Mouse (Mus musculus): Measurements from ENCODE around the gene Col25a1.
A peak's percentile ranks its signal among the peaks of the same experiment; 100 is the strongest.

The Col25a1 gene

GRCm38 (mm10) chr3:130574652-130575051 is 443.4 kb downstream of the Col25a1 start:
- DNase-seq (ENCODE audit: low read depth), result peak; percentile 1

- no peak for DNase-seq (ENCODE audit: low read depth)
Observed at GRCm38 (mm10) chr3:130576683-130577082, 445.4 kb downstream of the Col25a1 start.

DNA sequence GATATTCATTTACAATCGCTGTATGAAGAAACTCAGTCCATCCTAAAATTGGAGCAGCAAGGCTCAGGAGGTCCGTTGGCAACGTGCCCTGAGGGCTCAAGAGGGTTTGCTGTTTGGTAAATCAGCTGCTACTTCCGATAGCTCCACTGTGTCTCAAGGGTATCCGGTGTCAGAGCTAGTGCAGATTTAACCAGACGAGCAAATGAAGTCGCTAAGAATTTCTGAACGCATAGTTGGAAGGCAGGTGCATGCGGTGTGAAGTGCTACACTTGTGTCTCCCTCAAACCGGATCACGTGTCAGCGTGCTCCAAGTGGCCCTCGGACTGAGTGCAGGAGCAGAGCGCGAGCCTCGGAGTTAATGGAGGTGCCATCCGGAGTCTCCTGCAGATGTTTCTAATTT is 448.2 kb downstream of the Col25a1 start:
- no peak for DNase-seq (ENCODE audit: low read depth)

GRCm38 (mm10) chr3:130581577-130581976 is 450.3 kb downstream of the Col25a1 start:
- no peak for DNase-seq (ENCODE audit: low read depth)

- DNase-seq (ENCODE audit: low read depth), result no peak
Observed at GRCm38 (mm10) chr3:130582903-130583664, 451.8 kb downstream of the Col25a1 start.

DNA sequence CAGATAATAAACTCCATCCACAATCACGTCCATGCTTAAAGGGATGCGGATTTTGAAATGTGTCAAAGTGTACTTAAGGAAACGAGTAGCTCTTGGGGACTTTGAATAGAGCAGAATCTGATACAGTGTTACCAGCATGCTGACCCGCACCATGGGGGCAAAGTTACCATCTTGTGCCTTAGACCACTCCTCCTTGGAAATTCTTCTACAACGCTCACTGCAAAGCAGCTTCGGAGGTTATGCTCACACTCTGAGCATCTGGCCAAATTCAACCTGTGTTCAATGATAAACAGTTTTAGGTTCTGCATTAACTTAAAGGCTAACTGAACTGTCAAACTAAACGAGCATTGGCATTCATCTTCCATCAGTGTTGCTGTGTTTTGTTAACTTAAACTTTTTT is 452.7 kb downstream of the Col25a1 start:
- DNase-seq (ENCODE audit: low read depth), result no peak

GRCm38 (mm10) chr3:130595050-130595449 is 463.7 kb downstream of the Col25a1 start:
- no peak for DNase-seq (ENCODE audit: low read depth)

DNA sequence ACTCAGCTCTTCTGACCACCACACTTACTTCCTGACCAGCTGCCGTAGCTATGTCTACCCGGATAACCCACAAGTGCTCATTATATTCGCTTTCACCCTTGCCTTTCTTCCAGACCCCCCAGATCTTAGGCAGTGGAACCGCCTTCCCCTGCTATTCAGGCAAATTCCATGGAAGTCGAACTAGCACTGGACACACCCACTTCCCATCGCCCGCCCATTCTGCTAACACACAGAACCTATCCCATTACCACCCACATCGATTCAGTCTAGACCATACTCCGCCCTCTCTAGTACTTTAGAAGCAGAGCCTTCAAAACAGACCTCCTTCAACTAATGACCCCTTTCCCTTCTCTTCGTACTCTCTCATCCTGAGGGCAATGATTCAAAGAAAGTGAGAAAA is 470.2 kb downstream of the Col25a1 start:
- DNase-seq (ENCODE audit: low read depth), result no peak

DNA sequence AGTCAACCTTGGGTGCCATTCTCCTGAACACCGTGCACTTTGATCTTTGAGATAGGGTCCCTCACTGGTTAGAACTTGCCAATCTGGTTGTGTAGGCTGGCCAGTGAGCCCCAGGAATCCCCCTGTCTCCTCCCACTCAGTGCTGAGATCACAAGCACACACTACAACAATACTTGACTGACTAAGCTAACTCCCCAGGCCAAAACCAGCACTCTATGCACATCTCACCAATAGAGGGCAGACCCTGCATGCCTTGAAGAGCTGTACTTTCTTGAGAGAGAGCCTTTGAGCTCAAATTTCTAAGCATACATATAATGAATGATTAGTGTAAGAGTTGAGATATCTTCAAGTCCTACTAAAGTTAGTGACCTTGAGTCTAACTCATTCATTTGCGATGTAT is 476.6 kb downstream of the Col25a1 start:
- DNase-seq (ENCODE audit: low read depth), result peak; percentile 4

GRCm38 (mm10) chr3:130614444-130614843 is 483.1 kb downstream of the Col25a1 start:
- no peak for DNase-seq (ENCODE audit: low read depth)

GRCm38 (mm10) chr3:130615625-130616024 is 484.3 kb downstream of the Col25a1 start:
- DNase-seq (ENCODE audit: low read depth), result no peak

DNA sequence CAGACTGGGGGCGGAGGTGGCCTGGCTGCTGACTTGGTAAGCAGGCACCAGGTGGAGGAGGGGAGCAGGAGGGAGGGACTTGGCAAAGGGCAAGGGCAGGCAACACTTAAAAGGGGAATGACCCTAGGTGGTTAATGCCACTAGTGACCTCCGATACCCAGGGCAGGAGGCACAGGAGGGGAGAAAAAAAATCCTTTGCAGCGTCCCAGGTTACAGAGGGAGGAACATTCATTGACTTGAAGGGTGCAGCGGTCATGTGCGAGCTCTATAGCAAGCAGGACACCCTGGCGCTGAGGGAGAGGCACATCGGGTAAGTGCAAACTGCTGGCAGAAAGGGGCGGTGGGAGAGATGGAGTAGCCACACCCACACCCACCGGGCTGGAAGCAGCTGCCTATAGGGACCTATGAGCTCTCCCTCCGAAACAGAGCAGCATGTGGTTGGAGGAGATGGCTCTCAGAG is 486.2 kb downstream of the Col25a1 start, which contains the start of gene Etnppl:
Etnppl (plus strand) TSS at position 10 of the 460 bp plus-strand sequence.
- no peak for DNase-seq (ENCODE audit: low read depth)

DNA sequence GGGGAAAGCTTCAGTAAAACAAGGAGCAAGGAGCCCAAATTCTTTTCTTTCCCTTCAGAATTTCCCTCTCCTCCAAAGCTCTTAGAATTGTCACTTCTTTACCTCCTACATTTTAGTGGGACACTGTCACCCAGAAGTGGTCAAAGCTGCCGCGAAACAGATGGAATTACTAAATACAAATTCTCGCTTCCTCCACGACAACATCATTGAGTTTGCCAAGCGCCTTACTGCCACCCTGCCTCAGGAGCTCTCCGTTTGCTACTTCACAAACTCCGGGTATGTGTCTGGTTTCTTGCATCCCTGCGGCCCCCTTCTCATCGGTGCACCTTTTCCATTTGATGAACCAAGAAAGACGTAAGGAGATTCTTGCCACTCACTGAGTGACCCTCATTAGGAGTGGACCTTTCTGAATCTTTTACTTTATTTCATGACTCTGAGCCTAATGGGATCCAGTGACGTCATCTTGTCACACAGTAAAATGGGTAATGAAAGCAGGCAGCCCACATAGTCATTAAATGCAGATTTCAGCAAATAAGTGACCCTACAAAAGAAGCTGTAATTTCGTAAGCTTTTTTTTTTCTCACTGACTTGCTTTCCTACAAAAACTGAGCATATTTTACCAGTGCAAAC is 489.3 kb downstream of the Col25a1 start:
- DNase-seq (ENCODE audit: low read depth), result no peak

DNA sequence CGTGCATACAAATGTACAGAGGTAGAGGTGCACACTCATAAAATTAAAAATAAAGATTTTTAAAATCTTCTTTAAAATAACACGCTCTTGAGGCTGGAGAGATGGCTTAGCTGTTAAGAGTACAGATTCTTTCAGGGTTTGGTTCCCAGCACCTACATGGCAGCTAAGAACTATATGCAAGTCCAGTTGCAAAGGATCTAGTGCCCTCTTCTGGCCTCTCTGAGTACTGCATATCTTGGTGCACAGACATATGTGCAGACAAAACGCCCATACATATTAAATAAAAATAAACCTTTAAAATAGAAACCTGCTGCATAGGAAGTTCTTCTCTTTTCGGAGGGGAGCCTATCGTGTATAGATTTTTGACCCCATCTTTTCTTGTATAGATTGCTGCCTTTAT is 497.1 kb downstream of the Col25a1 start:
- DNase-seq (ENCODE audit: low read depth), result peak; percentile 4

GRCm38 (mm10) chr3:130633859-130634258 is 502.6 kb downstream of the Col25a1 start:
- DNase-seq (ENCODE audit: low read depth), result no peak

DNA sequence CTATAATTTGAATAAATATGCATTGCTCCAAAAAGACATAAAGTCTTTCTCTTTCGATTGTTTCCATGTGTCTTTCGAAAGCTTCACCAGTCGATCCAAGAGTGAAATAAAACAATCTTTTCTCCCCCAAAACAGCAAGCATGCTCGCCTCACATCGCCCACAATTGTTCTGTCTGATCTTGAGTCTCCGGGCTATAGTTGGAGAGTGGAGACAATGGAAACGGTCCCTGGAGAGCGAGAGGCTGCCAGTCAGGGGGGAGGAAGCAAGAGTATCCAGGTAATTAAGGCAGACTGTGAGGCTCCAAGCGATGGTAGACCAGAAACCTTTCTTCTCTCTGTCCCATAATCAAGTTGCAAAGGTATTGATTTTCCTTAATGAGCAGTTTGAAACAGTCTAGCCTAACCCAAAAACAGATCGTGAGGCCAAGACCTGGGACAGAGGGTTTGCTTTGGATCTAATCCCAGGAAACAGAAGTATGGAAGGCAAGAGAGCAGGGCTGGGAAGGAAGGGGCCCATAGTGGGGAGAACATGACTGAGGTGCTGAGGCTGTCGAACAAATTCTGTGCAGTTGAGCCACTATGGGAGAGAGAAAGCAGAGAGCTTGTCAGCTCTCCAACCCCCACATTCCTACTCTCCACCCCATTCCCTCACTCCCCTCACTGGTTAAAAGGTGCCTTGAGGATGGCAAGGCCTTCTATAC is 515.0 kb downstream of the Col25a1 start:
- no peak for DNase-seq (ENCODE audit: low read depth)
